Mouse (Mus musculus) kidney, adult 2 months (tissue): Measurements from ENCODE around the gene Agxt2.

Experiments
- CTCF ChIP-seq: fragments of 200-500 bp; conservative IDR thresholded peaks from 2 replicates; pipeline ENCODE4 v1.5.1; 2011; ENCODE audit warnings: low read depth, mild to moderate bottlenecking, control low read depth, low read length, moderate library complexity, mixed read lengths; ENCODE audit not compliant: insufficient read depth, insufficient read length
- POLR2A ChIP-seq: fragments of 200-500 bp; IDR thresholded peaks from one replicate; pipeline ENCODE4 v1.6.1; 2011; ENCODE audit warnings: low read depth, low read length, control low read depth

DNA sequence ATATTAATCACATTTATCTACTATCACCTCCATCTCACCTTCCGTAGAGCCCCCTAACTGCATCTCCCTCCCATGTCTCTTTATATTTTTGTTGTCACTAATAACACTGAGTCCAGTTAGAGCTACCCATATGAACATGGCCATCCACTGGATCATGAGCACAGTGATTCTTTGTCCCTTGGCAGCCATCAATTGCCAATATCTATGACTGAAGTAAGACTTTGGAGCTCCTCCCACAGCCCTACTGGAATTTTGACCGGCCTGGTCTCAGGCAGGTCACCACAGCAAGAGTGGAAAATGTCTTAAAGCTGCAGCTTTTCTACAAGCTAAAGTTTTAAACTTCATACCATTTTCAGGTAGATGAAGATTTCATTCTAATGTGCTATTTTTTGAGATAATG is 8.0 kb downstream of the Agxt2 start:
- TF ChIP-seq CTCF = no peak
- no peak for TF ChIP-seq POLR2A
